In the genomic region with DNA sequence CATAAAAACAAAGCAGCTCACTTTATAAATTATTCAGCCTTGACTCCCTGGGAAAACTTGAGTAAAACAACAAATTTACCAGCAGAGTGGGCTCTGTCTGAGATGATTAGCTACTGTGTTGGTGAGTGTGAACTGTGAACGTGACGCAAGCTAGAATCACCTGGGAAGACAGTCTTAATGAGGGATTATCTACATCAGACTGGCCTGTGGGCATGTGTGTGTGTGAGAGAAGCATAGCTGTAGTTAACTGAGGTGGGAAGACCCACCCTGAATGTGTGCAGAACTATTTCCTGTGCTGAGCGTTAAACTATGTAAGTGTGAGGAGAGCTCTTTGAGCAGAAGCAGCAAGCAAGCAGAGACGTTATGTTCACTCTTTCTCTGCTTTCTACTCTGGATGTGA, we compare ENCODE assay signal across 22 mouse cellular contexts. TPM values are rescaled to one million over a fixed set of nuclear protein-coding genes. Genes with fewer than 3 reads are reported as not detected.
DNase-seq lines count a peak whose midpoint lies in the region; ATAC-seq and TF ChIP-seq lines count a peak whose summit lies in the region.
"Had no signal": no experiment of that assay in that cellular context is flagged by ENCODE, and none has a peak within 500 bp of the region (broad histone marks: within the 10 kb centered on the region; RNA-seq: fewer than 3 reads in every experiment).

No protein-coding gene starts in this region.

- H3K9ac ChIP-seq in forebrain, embryonic 11.5 days (ENCODE audit: low read length): no peak overlapping the region
- H3K9ac ChIP-seq in forebrain, embryonic 13.5 days: no peak overlapping the region
- H3K9ac ChIP-seq in midbrain, postnatal 0 days (replicated peaks; ENCODE audit: low read length, poor library complexity, severe bottlenecking): no peak overlapping the region
- H3K9ac ChIP-seq: embryonic facial prominence, embryonic 15.5 days; heart, embryonic 15.5 days; hindbrain, embryonic 13.5 days had no signal

- no peak for TF ChIP-seq CTCF in midbrain, postnatal 0 days (IDR thresholded peaks at IDR 0.05)

- ATAC-seq in forebrain, embryonic 11.5 days (replicated peaks; ENCODE audit: low FRiP score): peak; percentile 58; the same call in 1 of the 2 replicates
- no peak; the same call in 1 of the 2 replicates for ATAC-seq in forebrain, embryonic 13.5 days
- no peak for ATAC-seq in midbrain, postnatal 0 days (ENCODE audit: low FRiP score)
- ATAC-seq: hindbrain, postnatal 0 days had no signal

- DNase-seq in forebrain, embryonic 11.5 days (ENCODE audit: low spot score): no peak
- peak; percentile 3 for DNase-seq in thymus, postnatal 0 days (ENCODE audit: low spot score)
- no peak for DNase-seq in thymus, postnatal 4 days
- DNase-seq in natural killer cell, adult 2 months (ENCODE audit: low spot score in 2 of 2): peak; percentile 23 to 56
- DNase-seq in cerebellum, adult 9-10 months: no peak
- DNase-seq in midbrain, postnatal 0 days (ENCODE audit: low spot score): no peak
- DNase-seq: adrenal gland, postnatal 14 days; B cell, adult 2 months; cerebellum, adult 18-20 months; cerebellum, postnatal 10 days; embryo, embryonic 11 days; gastrocnemius, postnatal 36 days; heart, adult 11 months; heart, postnatal 14 days had no signal

- H3K4me3 ChIP-seq in forebrain, embryonic 11.5 days (ENCODE audit: low read depth, low read length): no peak overlapping the region
- no peak overlapping the region for H3K4me3 ChIP-seq in forebrain, embryonic 13.5 days
- no peak overlapping the region for H3K4me3 ChIP-seq in midbrain, postnatal 0 days (ENCODE audit: low read depth, low read length)
- H3K4me3 ChIP-seq: embryonic facial prominence, embryonic 15.5 days; erythroblast, embryonic 14.5 days; forebrain, embryonic 10.5 days; heart, embryonic 15.5 days; hindbrain, embryonic 13.5 days had no signal

- no peaks in the 10 kb centered on the region for H3K36me3 ChIP-seq in forebrain, embryonic 11.5 days (ENCODE audit: control insufficient read depth, insufficient read depth, low read length)
- H3K36me3 ChIP-seq in forebrain, embryonic 13.5 days (ENCODE audit: poor library complexity, severe bottlenecking): no peaks in the 10 kb centered on the region
- H3K36me3 ChIP-seq in midbrain, postnatal 0 days (ENCODE audit: insufficient read depth, low read length): no peaks in the 10 kb centered on the region
- H3K36me3 ChIP-seq: embryonic facial prominence, embryonic 15.5 days; forebrain, embryonic 10.5 days; heart, embryonic 15.5 days; hindbrain, embryonic 13.5 days had no signal

- H3K27ac ChIP-seq in forebrain, embryonic 11.5 days (ENCODE audit: low read depth, low read length): no peak overlapping the region
- H3K27ac ChIP-seq in forebrain, embryonic 13.5 days: no peak overlapping the region
- H3K27ac ChIP-seq in midbrain, postnatal 0 days (ENCODE audit: low read depth, low read length): no peak overlapping the region
- H3K27ac ChIP-seq: embryonic facial prominence, embryonic 15.5 days; forebrain, embryonic 10.5 days; heart, embryonic 15.5 days; hindbrain, embryonic 13.5 days; hindbrain, postnatal 0 days had no signal

- 56% methylated on average over 4 of the region's 4 CpGs for WGBS in forebrain, embryonic 11.5 days
- 44% methylated on average over 4 of the region's 4 CpGs for WGBS in forebrain, embryonic 13.5 days
- 65% methylated on average over 4 of the region's 4 CpGs for WGBS in midbrain, postnatal 0 days

- no peak overlapping the region for H3K4me2 ChIP-seq in forebrain, embryonic 11.5 days (ENCODE audit: low read depth, low read length, severe bottlenecking)
- no peak overlapping the region for H3K4me2 ChIP-seq in forebrain, embryonic 13.5 days
- H3K4me2 ChIP-seq in midbrain, postnatal 0 days (ENCODE audit: low read depth, low read length, poor library complexity, severe bottlenecking): no peak overlapping the region
- H3K4me2 ChIP-seq: embryonic facial prominence, embryonic 15.5 days; heart, embryonic 11.5 days; heart, embryonic 15.5 days; hindbrain, embryonic 13.5 days had no signal

- H3K27me3 ChIP-seq in forebrain, embryonic 11.5 days (ENCODE audit: control insufficient read depth, insufficient read depth, low read length): no peaks in the 10 kb centered on the region
- H3K27me3 ChIP-seq in forebrain, embryonic 13.5 days: no peaks in the 10 kb centered on the region
- H3K27me3 ChIP-seq in midbrain, postnatal 0 days (ENCODE audit: insufficient read depth, low read length): no peaks in the 10 kb centered on the region
- H3K27me3 ChIP-seq: embryonic facial prominence, embryonic 15.5 days; heart, embryonic 15.5 days; hindbrain, embryonic 13.5 days had no signal

- H3K9me3 ChIP-seq in forebrain, embryonic 11.5 days (ENCODE audit: control insufficient read depth, low read length): no peaks in the 10 kb centered on the region
- H3K9me3 ChIP-seq in forebrain, embryonic 13.5 days (replicated peaks): no peaks in the 10 kb centered on the region
- peaks cover 8% of the 10 kb centered on the region; the same call in 1 of the 2 replicates for H3K9me3 ChIP-seq in midbrain, postnatal 0 days (ENCODE audit: low read length)
- H3K9me3 ChIP-seq: heart, embryonic 15.5 days had no signal

- no peaks in the 10 kb centered on the region for H3K4me1 ChIP-seq in forebrain, embryonic 11.5 days (replicated peaks; ENCODE audit: control insufficient read depth, insufficient read depth, low read length)
- H3K4me1 ChIP-seq in forebrain, embryonic 13.5 days: no peaks in the 10 kb centered on the region
- no peaks in the 10 kb centered on the region for H3K4me1 ChIP-seq in midbrain, postnatal 0 days (ENCODE audit: insufficient read depth, low read length)
- H3K4me1 ChIP-seq: embryonic facial prominence, embryonic 15.5 days; heart, embryonic 15.5 days; hindbrain, embryonic 13.5 days had no signal

RNA-seq across cellular contexts. Expression of a gene that starts 29.7 kb away (rescaled TPM):
- 15.7 and 21.4 TPM in 2 replicates for polyA plus RNA-seq in forebrain, embryonic 11.5 days (2014; fragmentation: Nextera tagmentation; extraction: Ambion mirVana)
- polyA plus RNA-seq in forebrain, embryonic 13.5 days (2015; fragmentation: Nextera tagmentation; extraction: Ambion mirVana): 12.9 and 13.4 TPM in 2 replicates
- 54.1 and 63.7 TPM in 2 replicates for polyA plus RNA-seq in thymus, postnatal 0 days (2015; fragmentation: Nextera tagmentation; extraction: Ambion mirVana)
- total RNA-seq in midbrain, postnatal 0 days (2014; rRNA removed): 5.7 and 7.1 TPM in 2 replicates
- 3.4 and 5.6 TPM in 2 replicates for polyA plus RNA-seq in midbrain, postnatal 0 days (2015; fragmentation: Nextera tagmentation; extraction: Ambion mirVana)

Comparison
In these comparisons a context has a peak if more than half of its experiments do, and no peak if none do; other contexts are left out.
1. DNase-seq: peak in thymus, postnatal 0 days (single experiment) and natural killer cell, adult 2 months (2 of 2); none in forebrain, embryonic 11.5 days (single experiment), thymus, postnatal 4 days (single experiment), cerebellum, adult 9-10 months (single experiment) and midbrain, postnatal 0 days (single experiment).